Mouse (Mus musculus) kidney, postnatal 4 days (tissue): Measurements from ENCODE around the gene Pdzk1ip1.

ENCODE experiments used
- DNase-seq, 2 experiments: peaks; one replicate each; pipeline ENCODE4 v3.0.0; 2021; ENCODE audit warnings: mixed read lengths in 2 of 2

Gene Pdzk1ip1

GRCm38 (mm10) chr4:115075204-115075915 lies 13.1 kb upstream of the Pdzk1ip1 start:
- peak in 1 of 2 experiments; percentile 36 for DNase-seq

DNA sequence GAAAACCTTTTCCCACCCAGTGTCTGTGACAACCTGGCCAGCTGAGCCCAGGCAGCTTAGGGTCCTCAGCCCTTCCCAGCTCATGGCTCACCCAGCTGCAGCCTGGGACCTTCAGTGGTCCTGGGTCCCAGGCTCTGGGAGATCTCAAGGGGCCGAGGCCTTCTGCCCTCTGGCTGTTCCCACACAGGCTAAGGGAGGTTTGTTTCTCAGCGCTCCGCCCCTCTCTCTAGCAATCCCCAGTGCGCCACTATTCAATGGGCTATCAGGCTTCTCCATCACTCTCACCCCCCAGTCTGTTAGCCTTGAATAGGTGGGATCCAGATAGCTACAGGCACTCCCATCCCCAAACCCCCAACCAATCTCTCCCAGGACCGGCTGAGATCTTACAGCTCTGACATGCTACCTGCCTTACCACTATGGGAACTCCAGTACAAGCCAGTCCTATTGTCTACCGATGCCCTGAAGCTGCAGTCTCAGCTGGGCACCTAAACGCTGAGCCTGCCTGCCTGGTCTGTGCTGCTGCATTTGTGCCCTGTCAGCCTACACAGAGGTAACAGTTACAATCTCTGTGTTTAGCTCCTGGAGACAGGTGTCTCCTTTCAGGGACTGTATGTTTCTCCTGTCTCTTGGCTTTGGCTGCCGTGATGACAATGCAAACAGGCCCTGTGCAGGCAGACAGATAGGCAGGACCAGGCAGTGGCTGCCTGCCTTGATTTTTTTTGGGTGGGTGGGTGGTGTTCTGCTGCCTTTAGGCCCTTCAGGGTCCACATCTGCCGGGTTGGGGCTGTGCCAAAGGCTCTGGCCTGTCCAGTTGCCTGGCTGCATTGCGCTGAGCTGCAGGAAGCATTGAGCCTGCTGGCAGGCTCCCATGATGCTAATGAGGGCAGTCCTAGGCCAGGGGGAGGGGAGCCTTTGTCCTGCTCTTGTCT lies 9.4 kb upstream of the Pdzk1ip1 start:
- DNase-seq: peak; percentile 76 to 81

- DNase-seq: no peak
Observed at GRCm38 (mm10) chr4:115079821-115080349, 8.6 kb upstream of the Pdzk1ip1 start.

GRCm38 (mm10) chr4:115083031-115083430 lies 5.5 kb upstream of the Pdzk1ip1 start:
- no peak for DNase-seq

GRCm38 (mm10) chr4:115085522-115086095 lies 2.9 kb upstream of the Pdzk1ip1 start:
- peak; percentile 77 to 82 for DNase-seq

- DNase-seq: peak in 1 of 2 experiments; percentile 25
Observed at GRCm38 (mm10) chr4:115086257-115086656, 2.3 kb upstream of the Pdzk1ip1 start.

GRCm38 (mm10) chr4:115086763-115087415 lies 1.6 kb upstream of the Pdzk1ip1 start:
- peak in 1 of 2 experiments; percentile 49 for DNase-seq

GRCm38 (mm10) chr4:115090592-115090991 lies 2.1 kb downstream of the Pdzk1ip1 start:
- DNase-seq: peak; percentile 56 to 74

GRCm38 (mm10) chr4:115091806-115092205 lies 3.3 kb downstream of the Pdzk1ip1 start:
- DNase-seq: no peak

GRCm38 (mm10) chr4:115093331-115093864 lies 4.9 kb downstream of the Pdzk1ip1 start:
- peak in 1 of 2 experiments; percentile 54 for DNase-seq

- DNase-seq: no peak
Observed at GRCm38 (mm10) chr4:115094056-115094455, 5.5 kb downstream of the Pdzk1ip1 start.

- peak; percentile 69 to 76 for DNase-seq
Observed at GRCm38 (mm10) chr4:115095671-115096434, 7.3 kb downstream of the Pdzk1ip1 start.

GRCm38 (mm10) chr4:115096435-115097145 lies 8.1 kb downstream of the Pdzk1ip1 start:
- peak in 1 of 2 experiments; percentile 31 for DNase-seq

DNA sequence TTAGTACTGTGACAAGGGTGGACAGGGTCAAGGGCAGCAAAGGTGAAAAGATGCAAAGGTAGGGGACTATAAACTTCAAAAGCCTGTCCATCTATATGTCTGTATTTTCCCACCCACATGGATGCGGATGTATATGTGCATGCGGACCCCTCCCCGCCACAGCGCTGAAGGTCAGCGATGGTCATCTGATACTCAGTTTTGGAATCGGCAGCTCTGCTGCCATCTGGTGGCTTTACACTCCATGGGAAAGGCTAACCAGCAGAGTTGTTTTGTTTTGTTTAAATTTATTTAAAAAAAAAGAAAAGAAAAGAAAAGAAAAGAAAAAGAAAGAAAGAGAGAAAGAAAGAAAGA lies 8.6 kb downstream of the Pdzk1ip1 start:
- DNase-seq: peak; percentile 66 to 75

DNA sequence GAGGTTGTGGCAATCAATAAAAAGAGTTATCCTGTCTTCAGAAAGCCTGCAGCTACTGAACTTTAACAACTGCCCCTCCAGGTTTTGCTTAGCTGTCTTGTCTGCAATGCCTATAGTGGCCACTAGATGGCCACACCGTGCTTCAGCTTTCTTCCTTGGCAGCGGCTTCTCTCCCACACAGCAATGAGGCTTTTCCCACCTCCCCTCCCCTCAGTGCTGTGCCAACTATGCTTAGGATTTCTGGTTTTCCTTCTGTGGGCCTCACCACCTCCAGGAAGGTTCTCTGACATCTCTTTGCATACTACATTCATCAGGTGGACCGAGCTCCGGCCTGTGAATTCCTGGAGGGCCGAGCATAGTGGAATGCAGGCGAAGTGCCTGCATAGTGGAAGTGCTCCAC lies 13.2 kb downstream of the Pdzk1ip1 start:
- DNase-seq: peak; percentile 79 to 83

DNA sequence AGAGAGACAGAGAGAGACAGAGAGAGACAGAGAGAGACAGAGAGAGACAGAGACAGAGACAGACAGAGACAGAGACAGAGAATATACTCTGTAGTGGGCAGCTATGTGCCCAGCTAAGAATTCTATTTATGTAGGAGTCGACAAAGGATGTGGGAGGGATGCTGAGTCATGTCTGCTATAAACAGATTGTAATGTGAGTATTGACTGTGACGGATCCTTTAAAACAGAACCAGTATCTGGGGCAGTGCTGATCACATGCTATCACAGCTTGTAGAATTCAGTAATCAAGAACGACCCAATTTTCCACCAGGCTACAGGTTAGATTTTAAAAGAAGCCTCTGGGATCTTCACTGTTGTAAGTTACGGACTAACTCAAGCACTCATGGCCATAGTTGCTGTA lies 15.0 kb downstream of the Pdzk1ip1 start:
- no peak for DNase-seq

- DNase-seq: no peak
Observed at GRCm38 (mm10) chr4:115111167-115111566, 22.7 kb downstream of the Pdzk1ip1 start.

- no peak for DNase-seq
Observed at GRCm38 (mm10) chr4:115113266-115113665, 24.8 kb downstream of the Pdzk1ip1 start.

DNA sequence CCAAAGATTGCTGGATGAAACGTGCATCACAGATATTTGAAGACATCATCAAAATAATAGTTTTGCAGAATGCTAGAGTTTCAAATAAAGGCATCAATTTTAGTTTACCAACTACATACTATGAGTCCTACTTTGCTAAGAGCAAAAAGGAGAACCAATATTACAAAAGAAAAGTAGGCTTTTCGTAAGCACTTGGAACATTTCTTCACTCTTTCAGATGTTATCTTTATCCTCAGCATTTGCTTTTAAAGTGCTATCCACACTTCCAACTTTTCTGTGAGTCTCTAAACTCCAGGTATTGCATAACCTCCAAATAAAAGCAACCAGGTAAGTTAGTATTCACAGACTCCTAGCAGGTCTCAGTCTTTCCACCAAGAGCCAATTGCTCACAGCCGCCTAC lies 31.1 kb downstream of the Pdzk1ip1 start:
- DNase-seq: no peak

- DNase-seq: no peak
Observed at GRCm38 (mm10) chr4:115121162-115121561, 32.7 kb downstream of the Pdzk1ip1 start.

GRCm38 (mm10) chr4:115121608-115122007 lies 33.1 kb downstream of the Pdzk1ip1 start:
- DNase-seq: no peak
